Mouse (Mus musculus): ENCODE data around the gene Nectin2. TPM values are rescaled to one million over a fixed set of nuclear protein-coding genes. Genes with fewer than 3 reads are reported as not detected.

Gene Nectin2
- polyA plus RNA-seq (2014; fragmentation: Illumina TruSeq; extraction: RNeasy Lipid Tissue Mini Kit (QIAGEN cat#74804); ENCODE audit: low read depth, low replicate concordance), result 2.4 TPM

GRCm38 (mm10) chr7:19750217-19751069, at the start of gene Nectin2:
Gene Nectin2, minus strand, starts transcription at chr7:19750483.

GRCm38 (mm10) chr7:19796697-19797588, 46.7 kb upstream of the Nectin2 start, which contains the start of gene Cblc:
Gene Cblc, minus strand, starts transcription at chr7:19796809.

GRCm38 (mm10) chr7:19770984-19771391, 20.7 kb upstream of the Nectin2 start, which contains the start of gene Bcam:
Gene Bcam, minus strand, starts transcription at chr7:19771016.

GRCm38 (mm10) chr7:19715239-19716054, 34.8 kb downstream of the Nectin2 start, which contains the start of gene Tomm40:
Gene Tomm40, minus strand, starts transcription at chr7:19715438.

GRCm38 (mm10) chr7:19698907-19699826, 51.1 kb downstream of the Nectin2 start, which contains the start of gene Apoe:
Gene Apoe, minus strand, starts transcription at chr7:19699188.

GRCm38 (mm10) chr7:19691873-19692865, 58.1 kb downstream of the Nectin2 start, which contains the start of gene Apoc1:
Gene Apoc1, minus strand, starts transcription at chr7:19692660.

GRCm38 (mm10) chr7:19681202-19681694, 69.0 kb downstream of the Nectin2 start, which contains the start of the genes Gm44805 and Apoc4:
Gene Gm44805, minus strand, starts transcription at chr7:19681423.
Gene Apoc4, minus strand, starts transcription at chr7:19681479.

GRCm38 (mm10) chr7:19677872-19678271, 72.4 kb downstream of the Nectin2 start, which contains the start of gene Apoc2:
Gene Apoc2, minus strand, starts transcription at chr7:19677941.

Other genes with a start within 250 kb of the Nectin2 start
- gene Bloc1s3, start 242.1 kb downstream of the Nectin2 start, polyA plus RNA-seq (2014; fragmentation: Illumina TruSeq; extraction: RNeasy Lipid Tissue Mini Kit (QIAGEN cat#74804); ENCODE audit: low read depth, low replicate concordance), result 4.8 TPM
- gene Trappc6a, start 242.1 kb downstream of the Nectin2 start, polyA plus RNA-seq (2014; fragmentation: Illumina TruSeq; extraction: RNeasy Lipid Tissue Mini Kit (QIAGEN cat#74804); ENCODE audit: low read depth, low replicate concordance), result not detected
- gene Nkpd1, start 232.6 kb downstream of the Nectin2 start, polyA plus RNA-seq (2014; fragmentation: Illumina TruSeq; extraction: RNeasy Lipid Tissue Mini Kit (QIAGEN cat#74804); ENCODE audit: low read depth, low replicate concordance), result not detected
- 0.49 TPM for gene Ppp1r37, start 187.4 kb downstream of the Nectin2 start, polyA plus RNA-seq (2014; fragmentation: Illumina TruSeq; extraction: RNeasy Lipid Tissue Mini Kit (QIAGEN cat#74804); ENCODE audit: low read depth, low replicate concordance)
- gene Zfp296, start 173.2 kb downstream of the Nectin2 start, polyA plus RNA-seq (2014; fragmentation: Illumina TruSeq; extraction: RNeasy Lipid Tissue Mini Kit (QIAGEN cat#74804); ENCODE audit: low read depth, low replicate concordance), result not detected
- 19.0 TPM for gene Gemin7, start 172.9 kb downstream of the Nectin2 start, polyA plus RNA-seq (2014; fragmentation: Illumina TruSeq; extraction: RNeasy Lipid Tissue Mini Kit (QIAGEN cat#74804); ENCODE audit: low read depth, low replicate concordance)
- gene Clasrp, start 146.0 kb downstream of the Nectin2 start, polyA plus RNA-seq (2014; fragmentation: Illumina TruSeq; extraction: RNeasy Lipid Tissue Mini Kit (QIAGEN cat#74804); ENCODE audit: low read depth, low replicate concordance), result 1.5 TPM
- 0.61 TPM for gene Relb, start 121.0 kb downstream of the Nectin2 start, polyA plus RNA-seq (2014; fragmentation: Illumina TruSeq; extraction: RNeasy Lipid Tissue Mini Kit (QIAGEN cat#74804); ENCODE audit: low read depth, low replicate concordance)
- gene Clptm1, start 85.5 kb downstream of the Nectin2 start, polyA plus RNA-seq (2014; fragmentation: Illumina TruSeq; extraction: RNeasy Lipid Tissue Mini Kit (QIAGEN cat#74804); ENCODE audit: low read depth, low replicate concordance), result 26.7 TPM
- not detected for gene Apoc2, start 72.5 kb downstream of the Nectin2 start, polyA plus RNA-seq (2014; fragmentation: Illumina TruSeq; extraction: RNeasy Lipid Tissue Mini Kit (QIAGEN cat#74804); ENCODE audit: low read depth, low replicate concordance)
- not detected for gene Gm44805, start 69.1 kb downstream of the Nectin2 start, polyA plus RNA-seq (2014; fragmentation: Illumina TruSeq; extraction: RNeasy Lipid Tissue Mini Kit (QIAGEN cat#74804); ENCODE audit: low read depth, low replicate concordance)
- gene Apoc4, start 69.0 kb downstream of the Nectin2 start, polyA plus RNA-seq (2014; fragmentation: Illumina TruSeq; extraction: RNeasy Lipid Tissue Mini Kit (QIAGEN cat#74804); ENCODE audit: low read depth, low replicate concordance), result not detected
- gene Apoc1, start 57.8 kb downstream of the Nectin2 start, polyA plus RNA-seq (2014; fragmentation: Illumina TruSeq; extraction: RNeasy Lipid Tissue Mini Kit (QIAGEN cat#74804); ENCODE audit: low read depth, low replicate concordance), result not detected
- 4.9 TPM for gene Apoe, start 51.3 kb downstream of the Nectin2 start, polyA plus RNA-seq (2014; fragmentation: Illumina TruSeq; extraction: RNeasy Lipid Tissue Mini Kit (QIAGEN cat#74804); ENCODE audit: low read depth, low replicate concordance)
- 0.28 TPM for gene Tomm40, start 35.0 kb downstream of the Nectin2 start, polyA plus RNA-seq (2014; fragmentation: Illumina TruSeq; extraction: RNeasy Lipid Tissue Mini Kit (QIAGEN cat#74804); ENCODE audit: low read depth, low replicate concordance)
- gene Bcam, start 20.5 kb upstream of the Nectin2 start, polyA plus RNA-seq (2014; fragmentation: Illumina TruSeq; extraction: RNeasy Lipid Tissue Mini Kit (QIAGEN cat#74804); ENCODE audit: low read depth, low replicate concordance), result 0.36 TPM
- 1.1 TPM for gene Cblc, start 46.3 kb upstream of the Nectin2 start, polyA plus RNA-seq (2014; fragmentation: Illumina TruSeq; extraction: RNeasy Lipid Tissue Mini Kit (QIAGEN cat#74804); ENCODE audit: low read depth, low replicate concordance)
- gene Bcl3, start 72.3 kb upstream of the Nectin2 start, polyA plus RNA-seq (2014; fragmentation: Illumina TruSeq; extraction: RNeasy Lipid Tissue Mini Kit (QIAGEN cat#74804); ENCODE audit: low read depth, low replicate concordance), result not detected
- not detected for gene Gm19345, start 101.5 kb upstream of the Nectin2 start, polyA plus RNA-seq (2014; fragmentation: Illumina TruSeq; extraction: RNeasy Lipid Tissue Mini Kit (QIAGEN cat#74804); ENCODE audit: low read depth, low replicate concordance)
- gene Ceacam16, start 110.8 kb upstream of the Nectin2 start, polyA plus RNA-seq (2014; fragmentation: Illumina TruSeq; extraction: RNeasy Lipid Tissue Mini Kit (QIAGEN cat#74804); ENCODE audit: low read depth, low replicate concordance), result not detected
- 0.12 TPM for gene Ceacam19, start 137.5 kb upstream of the Nectin2 start, polyA plus RNA-seq (2014; fragmentation: Illumina TruSeq; extraction: RNeasy Lipid Tissue Mini Kit (QIAGEN cat#74804); ENCODE audit: low read depth, low replicate concordance)
- 11.8 TPM for gene Pvr, start 170.7 kb upstream of the Nectin2 start, polyA plus RNA-seq (2014; fragmentation: Illumina TruSeq; extraction: RNeasy Lipid Tissue Mini Kit (QIAGEN cat#74804); ENCODE audit: low read depth, low replicate concordance)
- gene Igsf23, start 200.3 kb upstream of the Nectin2 start, polyA plus RNA-seq (2014; fragmentation: Illumina TruSeq; extraction: RNeasy Lipid Tissue Mini Kit (QIAGEN cat#74804); ENCODE audit: low read depth, low replicate concordance), result not detected
- gene Ceacam20, start 214.9 kb upstream of the Nectin2 start, polyA plus RNA-seq (2014; fragmentation: Illumina TruSeq; extraction: RNeasy Lipid Tissue Mini Kit (QIAGEN cat#74804); ENCODE audit: low read depth, low replicate concordance), result 0.16 TPM
- 0.16 TPM for gene Nlrp9b, start 241.0 kb upstream of the Nectin2 start, polyA plus RNA-seq (2014; fragmentation: Illumina TruSeq; extraction: RNeasy Lipid Tissue Mini Kit (QIAGEN cat#74804); ENCODE audit: low read depth, low replicate concordance)